Mouse (Mus musculus) heart, postnatal 0 days (tissue): ENCODE data around the gene Clasp2. TPM values are rescaled to one million over a fixed set of nuclear protein-coding genes. Genes with fewer than 3 reads are reported as not detected.
A peak's percentile ranks its signal among the peaks of the same experiment; 100 is the strongest.

Experiments
- ATAC-seq: fragments of 200-750 bp; cut with Nextera tagmentation; 2 replicates; pipeline ENCODE4 v1.8.0; 2017; ENCODE audit warnings: low read depth, moderate number of reproducible peaks, moderate library complexity; ENCODE audit not compliant: insufficient read depth
- DNase-seq: peaks from one replicate; pipeline ENCODE4 v3.0.0-alpha.2; 2016; ENCODE audit warnings: low spot score
- H3K27ac ChIP-seq: fragments of 300-500 bp; sonication (generic); 2 replicates; pipeline ENCODE4 v1.5.1; 2014; ENCODE audit warnings: low read depth, mild to moderate bottlenecking
- H3K27me3 ChIP-seq: fragments of 300-500 bp; sonication (generic); 2 replicates; pipeline ENCODE4 v1.6.1; 2014; ENCODE audit warnings: low read length, mixed read lengths; ENCODE audit not compliant: control insufficient read depth, insufficient read depth
- H3K36me3 ChIP-seq: fragments of 300-500 bp; sonication (generic); replicated peaks from 2 replicates; pipeline ENCODE4 v1.6.1; 2014; ENCODE audit warnings: low read length, mixed read lengths; ENCODE audit not compliant: control insufficient read depth, insufficient read depth
- H3K4me1 ChIP-seq: fragments of 300-500 bp; sonication (generic); 2 replicates; pipeline ENCODE4 v1.6.1; 2014; ENCODE audit warnings: antibody characterized with exemption; ENCODE audit not compliant: control insufficient read depth, insufficient read depth
- H3K4me2 ChIP-seq: fragments of 300-500 bp; sonication (generic); 2 replicates; pipeline ENCODE4 v1.6.1; 2014; ENCODE audit warnings: low read depth, mild to moderate bottlenecking, low read length, moderate library complexity
- H3K4me3 ChIP-seq: fragments of 300-500 bp; sonication (generic); 2 replicates; pipeline ENCODE4 v1.5.1; 2014; ENCODE audit warnings: low read depth, low read length
- H3K9ac ChIP-seq: fragments of 300-500 bp; sonication (generic); replicated peaks from 2 replicates; pipeline ENCODE4 v1.6.1; 2014; ENCODE audit warnings: low read depth, low read length, mixed read lengths
- H3K9me3 ChIP-seq: fragments of 300-500 bp; sonication (generic); replicated peaks from 2 replicates; pipeline ENCODE4 v1.6.1; 2016; ENCODE audit warnings: low read length; ENCODE audit not compliant: control insufficient read depth
- CTCF ChIP-seq: IDR thresholded peaks from 2 replicates; pipeline ENCODE4 v1.5.1; 2016; ENCODE audit warnings: antibody characterized with exemption, control low read depth, low read depth
- EP300 ChIP-seq: IDR thresholded peaks from 2 replicates; pipeline ENCODE4 v1.6.1; 2016; ENCODE audit warnings: antibody characterized with exemption, low read depth
- WGBS: fragments of 180-500 bp; shearing (Covaris S2); extraction: QIAGEN DNeasy Blood & Tissue Kit; methylation state at CpG from one replicate; pipeline ENCODE4 v1.1.7; 2014; 5-methylcytosine and 5-hydroxymethylcytosine counted together
- polyA plus RNA-seq: library from polyadenylated mRNA; unstranded; fragments of >200 nt; fragmentation: Nextera tagmentation; extraction: Ambion mirVana; gene quantifications from 2 replicates; pipeline ENCODE4 v1.2.1, GENCODE M21; 2015
- total RNA-seq: library from RNA; depleted of rRNA; stranded (reverse); fragments of >200 nt; gene quantifications from 2 replicates; pipeline ENCODE4 v1.2.3, GENCODE M21; 2014; ENCODE audit warnings: low replicate concordance

The Clasp2 gene
- total and polyA plus RNA-seq, 2 experiments from 2014 or later, result 15.8 to 39.7 TPM

DNA sequence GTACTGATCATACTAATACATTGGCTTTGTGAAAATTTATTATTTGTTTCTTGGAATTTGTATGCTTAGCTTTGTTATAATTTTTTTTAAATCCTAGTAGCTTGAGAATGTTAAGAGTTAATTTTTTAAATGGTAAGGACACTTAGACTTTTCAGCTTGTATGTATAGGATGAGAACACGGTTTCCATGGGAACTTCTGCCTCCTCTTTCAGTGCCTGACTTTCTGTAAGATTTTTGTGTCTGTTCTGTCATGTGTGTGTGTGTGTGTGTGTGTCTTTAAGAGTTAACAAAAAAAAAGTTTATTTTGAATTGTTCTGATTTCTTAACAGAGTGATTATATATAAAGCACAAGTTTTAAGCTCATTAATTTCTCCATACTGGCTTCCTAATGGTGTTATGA lies 70.1 kb downstream of the Clasp2 start:
- H3K9ac ChIP-seq, result no peak overlapping the region
- no peaks in the 10 kb centered on the region for H3K27me3 ChIP-seq
- no peak overlapping the region for H3K27ac ChIP-seq
- DNase-seq (no peak), ATAC-seq (no peak)
- no peak for TF ChIP-seq CTCF
- TF ChIP-seq EP300, result no peak
- 62% methylated on average over 1 of the region's 1 CpGs for WGBS
- no peaks in the 10 kb centered on the region for H3K9me3 ChIP-seq
- H3K4me2 ChIP-seq, result no peak overlapping the region
- peaks cover 7% of the 10 kb centered on the region; the same call in 1 of the 2 replicates for H3K36me3 ChIP-seq
- no peak overlapping the region for H3K4me3 ChIP-seq
- no peaks in the 10 kb centered on the region for H3K4me1 ChIP-seq

- peak; percentile 75; the same call in 1 of the 2 replicates for ATAC-seq
- Histone ChIP-seq H3K27me3 (no peaks in the 10 kb centered on the region), H3K4me2 (peak overlapping the region; percentile 66), H3K4me1 (no peaks in the 10 kb centered on the region), H3K4me3 (peak overlapping the region; percentile 49), H3K9ac (peak overlapping the region; percentile 25; the same call in 1 of the 2 replicates), H3K36me3 (peaks cover 7% of the 10 kb centered on the region; the same call in 1 of the 2 replicates), H3K9me3 (no peaks in the 10 kb centered on the region), H3K27ac (peak overlapping the region; percentile 53)
- peak; percentile 56 for DNase-seq
- TF ChIP-seq EP300 (no peak), CTCF (no peak)
- WGBS, result 25% methylated on average over 9 of the region's 9 CpGs
These were observed 70.8 kb downstream of the Clasp2 start for GRCm38 (mm10) chr9:113811957-113812670.

DNA sequence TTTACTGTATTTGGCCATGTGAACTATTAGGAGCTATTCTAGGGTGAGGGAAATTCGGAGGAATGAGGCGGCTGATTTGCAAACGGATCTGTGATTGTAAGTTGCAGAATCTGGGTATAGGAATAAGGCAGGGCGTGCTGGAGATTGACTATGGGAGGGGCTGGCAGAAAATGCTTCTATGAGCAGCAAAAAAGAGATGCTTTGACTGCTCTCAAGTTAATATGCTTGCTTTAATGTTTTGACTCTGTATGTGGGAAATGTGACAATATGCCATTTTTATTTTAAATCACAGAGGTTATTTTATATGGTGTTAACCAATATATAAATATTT lies 71.4 kb downstream of the Clasp2 start:
- ATAC-seq (no peak), DNase-seq (no peak)
- Histone ChIP-seq H3K27ac (no peak overlapping the region), H3K4me1 (no peaks in the 10 kb centered on the region), H3K36me3 (peaks cover 7% of the 10 kb centered on the region; the same call in 1 of the 2 replicates), H3K27me3 (no peaks in the 10 kb centered on the region), H3K9ac (0 out of 2 replicates have a peak overlapping the region, but pooled peaks have one; percentile 25), H3K4me3 (peak overlapping the region; percentile 49), H3K4me2 (peak overlapping the region; percentile 66), H3K9me3 (no peaks in the 10 kb centered on the region)
- TF ChIP-seq CTCF (no peak), EP300 (no peak)
- 47% methylated on average over 4 of the region's 4 CpGs for WGBS

DNA sequence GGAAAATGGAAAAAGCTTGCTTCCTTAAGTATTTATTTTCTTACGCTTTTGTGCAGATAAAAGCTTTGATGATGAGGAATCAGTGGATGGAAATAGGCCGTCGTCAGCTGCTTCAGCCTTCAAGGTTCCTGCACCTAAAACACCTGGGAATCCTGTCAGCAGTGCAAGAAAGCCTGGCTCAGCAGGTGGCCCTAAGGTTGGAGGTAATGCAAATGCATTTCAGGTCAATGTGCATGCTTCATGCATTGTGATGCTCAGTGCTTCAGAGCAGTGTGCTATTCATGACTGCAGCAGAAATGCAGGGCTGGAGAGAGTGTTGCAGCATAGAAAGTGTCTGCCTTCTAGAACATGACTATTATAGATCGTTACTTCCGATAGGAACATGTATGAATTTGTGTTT lies 71.8 kb downstream of the Clasp2 start:
- Histone ChIP-seq H3K27ac (no peak overlapping the region), H3K9me3 (no peaks in the 10 kb centered on the region), H3K27me3 (no peaks in the 10 kb centered on the region), H3K4me2 (no peak overlapping the region), H3K36me3 (peaks cover 7% of the 10 kb centered on the region; the same call in 1 of the 2 replicates), H3K9ac (no peak overlapping the region), H3K4me3 (no peak overlapping the region), H3K4me1 (no peaks in the 10 kb centered on the region)
- WGBS, result 82% methylated on average over 5 of the region's 5 CpGs
- no peak for DNase-seq
- no peak for TF ChIP-seq CTCF
- no peak for TF ChIP-seq EP300
- ATAC-seq, result no peak

DNA sequence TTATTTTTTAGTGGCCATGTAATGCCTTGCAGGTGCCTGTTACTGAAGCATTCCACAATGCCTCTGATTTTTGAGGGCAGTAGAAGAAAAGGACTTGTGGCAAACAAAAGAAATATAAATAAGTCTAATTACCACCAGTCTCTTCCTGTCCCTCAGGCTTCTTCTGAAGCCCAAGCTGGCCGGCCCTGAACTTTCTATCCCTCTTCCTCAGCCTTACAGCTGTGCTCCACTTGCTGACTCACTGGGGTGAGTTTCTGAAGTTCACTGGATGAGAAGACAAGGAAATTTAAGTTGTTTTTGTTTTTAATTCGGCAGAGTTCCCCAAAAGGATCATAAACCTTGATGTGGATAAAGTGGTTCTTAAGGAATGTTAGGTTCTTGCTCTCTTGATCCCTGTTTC lies 74.6 kb downstream of the Clasp2 start:
- no peak overlapping the region for H3K4me2 ChIP-seq
- ATAC-seq, result no peak
- H3K27me3 ChIP-seq, result no peaks in the 10 kb centered on the region
- H3K9me3 ChIP-seq, result no peaks in the 10 kb centered on the region
- no peak overlapping the region for H3K4me3 ChIP-seq
- no peak overlapping the region for H3K27ac ChIP-seq
- no peak overlapping the region for H3K9ac ChIP-seq
- no peaks in the 10 kb centered on the region for H3K4me1 ChIP-seq
- no peak for DNase-seq
- WGBS, result 84% methylated on average over 2 of the region's 2 CpGs
- TF ChIP-seq EP300 (no peak), CTCF (no peak)
- H3K36me3 ChIP-seq, result peaks cover 7% of the 10 kb centered on the region; the same call in 1 of the 2 replicates

- no peak overlapping the region for H3K4me2 ChIP-seq
- WGBS, result 29% methylated on average over 1 of the region's 1 CpGs
- no peaks in the 10 kb centered on the region for H3K27me3 ChIP-seq
- H3K27ac ChIP-seq, result no peak overlapping the region
- no peak overlapping the region for H3K9ac ChIP-seq
- no peaks in the 10 kb centered on the region for H3K36me3 ChIP-seq
- no peaks in the 10 kb centered on the region for H3K9me3 ChIP-seq
- H3K4me3 ChIP-seq, result no peak overlapping the region
- DNase-seq, result no peak
- TF ChIP-seq EP300 (no peak), CTCF (peak; percentile 41)
- no peak for ATAC-seq
- no peaks in the 10 kb centered on the region for H3K4me1 ChIP-seq
These were observed 80.9 kb downstream of the Clasp2 start for GRCm38 (mm10) chr9:113822150-113822549.
